Mouse (Mus musculus) CH12.LX (cell line): ENCODE results near the gene Map7. TPM values are rescaled to one million over a fixed set of nuclear protein-coding genes. Genes with fewer than 3 reads are reported as not detected.

Experiments
- DNase-seq: peaks from one replicate; pipeline ENCODE4 v3.0.0-alpha.2; 2013; ENCODE audit errors: extremely low read depth
- H3K27ac ChIP-seq: 2 replicates; pipeline ENCODE4 v1.5.1; 2012; ENCODE audit warnings: low read depth, mild to moderate bottlenecking, control low read depth, moderate library complexity; ENCODE audit not compliant: insufficient read depth
- H3K27me3 ChIP-seq: replicated peaks from 2 replicates; pipeline ENCODE3; 2012; ENCODE audit warnings: inconsistent platforms
- H3K36me3 ChIP-seq, 2 experiments: replicated peaks in 1 of 2; 2 replicates each; pipeline versions ENCODE3 to v1.6.1; 2012; ENCODE audit warnings: inconsistent platforms in 1 of 2, low read length in 1 of 2, mild to moderate bottlenecking in 1 of 2, mixed read lengths in 1 of 2, moderate library complexity in 1 of 2; ENCODE audit not compliant: control insufficient read depth in 1 of 2, insufficient read depth in 1 of 2
- H3K4me1 ChIP-seq, 2 experiments: 2 replicates each; pipeline ENCODE4 v1.6.1; 2012; ENCODE audit warnings: inconsistent platforms in 1 of 2, moderate library complexity in 1 of 2; ENCODE audit not compliant: insufficient read depth in 2 of 2, control insufficient read depth in 1 of 2
- H3K4me2 ChIP-seq: 2 replicates; pipeline ENCODE4 v1.6.1; 2012; ENCODE audit warnings: low read depth, mild to moderate bottlenecking, control low read depth; ENCODE audit not compliant: poor library complexity, insufficient read depth, severe bottlenecking
- H3K4me3 ChIP-seq, 3 experiments: fragments of 150-350 bp in 1 of 3; sonication (generic) in 1 of 3; replicated peaks in 1 of 3; 2 replicates each; pipeline versions ENCODE3 to v1.5.1; 2011 to 2012; ENCODE audit warnings: low read depth in 2 of 3, low read length in 2 of 3, mild to moderate bottlenecking in 2 of 3, moderate library complexity in 2 of 3, control low read depth in 1 of 3, improper control_type of control experiment in 1 of 3, inconsistent platforms in 1 of 3, mixed read lengths in 1 of 3; ENCODE audit not compliant: poor library complexity in 1 of 3
- H3K79me2 ChIP-seq: replicated peaks from 2 replicates; pipeline ENCODE4 v1.6.1; 2012; ENCODE audit warnings: mild to moderate bottlenecking, moderate library complexity; ENCODE audit not compliant: control insufficient read depth, poor library complexity, insufficient read depth, severe bottlenecking; ENCODE audit errors: extremely low read depth
- H3K9ac ChIP-seq: 2 replicates; pipeline ENCODE4 v1.6.1; 2012; ENCODE audit warnings: low read depth, mild to moderate bottlenecking, control low read depth, moderate library complexity; ENCODE audit not compliant: insufficient read depth
- H3K9me3 ChIP-seq: replicated peaks from 2 replicates; pipeline ENCODE3; 2012; ENCODE audit warnings: low read length, inconsistent platforms, mixed read lengths
- BHLHE40 ChIP-seq: IDR thresholded peaks from 2 replicates; pipeline ENCODE4 v1.6.1; 2011; ENCODE audit warnings: mild to moderate bottlenecking, low read depth, low read length, improper control_type of control experiment
- CHD1 ChIP-seq: IDR thresholded peaks from 2 replicates; pipeline ENCODE4 v1.6.1; 2012; ENCODE audit warnings: low read depth, low read length, improper control_type of control experiment, inconsistent platforms
- ELF1 ChIP-seq: IDR thresholded peaks from 2 replicates; pipeline ENCODE4 v1.6.1; 2014; ENCODE audit warnings: low read depth, mild to moderate bottlenecking, inconsistent platforms, low read length, improper control_type of control experiment
- IRF4 ChIP-seq: IDR thresholded peaks from 2 replicates; pipeline ENCODE4 v1.6.1; 2014; ENCODE audit warnings: low read depth, mild to moderate bottlenecking, inconsistent platforms, low read length, improper control_type of control experiment
- JUND ChIP-seq: conservative IDR thresholded peaks from 2 replicates; pipeline ENCODE4 v1.6.1; 2011; ENCODE audit warnings: low read depth, low read length, improper control_type of control experiment
- MAFK ChIP-seq: IDR thresholded peaks from 2 replicates; pipeline ENCODE4 v1.6.1; 2011; ENCODE audit warnings: low read length, improper control_type of control experiment; ENCODE audit not compliant: insufficient replicate concordance
- MAZ ChIP-seq: IDR thresholded peaks from 2 replicates; pipeline ENCODE4 v1.6.1; 2012; ENCODE audit warnings: low read depth, mild to moderate bottlenecking, inconsistent platforms, low read length, improper control_type of control experiment, moderate library complexity
- MEF2A ChIP-seq: IDR thresholded peaks from 2 replicates; pipeline ENCODE4 v1.6.1; 2014; ENCODE audit warnings: low read depth, mild to moderate bottlenecking, inconsistent platforms, low read length, improper control_type of control experiment, borderline replicate concordance
- MXI1 ChIP-seq: IDR thresholded peaks from 2 replicates; pipeline ENCODE4 v1.6.1; 2011; ENCODE audit warnings: mild to moderate bottlenecking, low read depth, low read length, improper control_type of control experiment
- NELFE ChIP-seq: IDR thresholded peaks from 2 replicates; pipeline ENCODE4 v1.6.1; 2011; ENCODE audit warnings: low read depth, low read length, improper control_type of control experiment
- NRF1 ChIP-seq: IDR thresholded peaks from 2 replicates; pipeline ENCODE4 v1.6.1; 2014; ENCODE audit warnings: low read depth, mild to moderate bottlenecking, inconsistent platforms, low read length, improper control_type of control experiment, moderate library complexity
- PAX5 ChIP-seq: IDR thresholded peaks from 2 replicates; pipeline ENCODE4 v1.6.1; 2012; ENCODE audit warnings: low read length, inconsistent platforms, mixed read lengths
- POLR2AphosphoS2 ChIP-seq: IDR thresholded peaks from 2 replicates; pipeline ENCODE4 v1.6.1; 2011; ENCODE audit warnings: low read depth, low read length, improper control_type of control experiment
- RAD21 ChIP-seq: IDR thresholded peaks from 2 replicates; pipeline ENCODE4 v1.6.1; 2011; ENCODE audit warnings: low read depth, mild to moderate bottlenecking, low read length, improper control_type of control experiment, moderate library complexity
- RCOR1 ChIP-seq: conservative IDR thresholded peaks from 2 replicates; pipeline ENCODE4 v1.6.1; 2012; ENCODE audit warnings: low read depth, mild to moderate bottlenecking, inconsistent platforms, low read length, improper control_type of control experiment
- SMC3 ChIP-seq: IDR thresholded peaks from 2 replicates; pipeline ENCODE4 v1.6.1; 2011; ENCODE audit warnings: low read depth, low read length, improper control_type of control experiment
- TBP ChIP-seq: conservative IDR thresholded peaks from 2 replicates; pipeline ENCODE4 v1.6.1; 2011; ENCODE audit warnings: low read depth, low read length, improper control_type of control experiment
- USF1 ChIP-seq: IDR thresholded peaks from 2 replicates; pipeline ENCODE4 v1.6.1; 2014; ENCODE audit warnings: low read depth, mild to moderate bottlenecking, inconsistent platforms, low read length, improper control_type of control experiment
- ZC3H11A ChIP-seq: IDR thresholded peaks from 2 replicates; pipeline ENCODE4 v1.6.1; 2012; ENCODE audit warnings: low read depth, mild to moderate bottlenecking, inconsistent platforms, low read length, improper control_type of control experiment
- ZKSCAN1 ChIP-seq: IDR thresholded peaks from 2 replicates; pipeline ENCODE4 v1.6.1; 2012; ENCODE audit warnings: low read depth, inconsistent platforms, low read length, improper control_type of control experiment, borderline replicate concordance
- ZMIZ1 ChIP-seq: IDR thresholded peaks from 2 replicates; pipeline ENCODE4 v1.6.1; 2012; ENCODE audit warnings: low read depth, mild to moderate bottlenecking, inconsistent platforms, low read length, improper control_type of control experiment
- ZNF384 ChIP-seq: IDR thresholded peaks from 2 replicates; pipeline ENCODE4 v1.6.1; 2012; ENCODE audit warnings: low read depth, low read length, improper control_type of control experiment, inconsistent platforms
- dilution Hi-C: fragments of 300-500 bp; cut with MboI; formaldehyde crosslinking; loops from 2 replicates; pipeline ENCODE4 v1.14.3; 2020; ENCODE audit warnings: low sequenced_read_pairs; ENCODE audit not compliant: extremely low pct_unique_long_range_greater_than_20kb, extremely low pct_ligation_motif_present
- in situ Hi-C: fragments of 300-500 bp; cut with MboI; formaldehyde crosslinking; loops from 3 replicates; pipeline ENCODE4 v1.14.3; 2019; ENCODE audit warnings: low sequenced_read_pairs, low pct_ligation_motif_present, low pct_unique_long_range_greater_than_20kb, mixed read lengths
- polyA plus RNA-seq: library from polyadenylated mRNA; unstranded; fragments of >175 nt; gene quantifications from 2 replicates; pipeline ENCODE4 v1.2.1, GENCODE M21; 2012; ENCODE audit warnings: low read depth; ENCODE audit not compliant: insufficient read length
- total RNA-seq, 2 experiments: library from RNA; depleted of rRNA; stranded (reverse); fragments of 300-350 nt in 1 of 2; fragments of >200 nt in 1 of 2; gene quantifications; 2 replicates each; pipeline ENCODE4 v1.2.3; 2012 to 2014

Gene Map7
- total and polyA plus RNA-seq, 3 experiments = 7.4 to 31.1 (median 21.6) TPM

DNA sequence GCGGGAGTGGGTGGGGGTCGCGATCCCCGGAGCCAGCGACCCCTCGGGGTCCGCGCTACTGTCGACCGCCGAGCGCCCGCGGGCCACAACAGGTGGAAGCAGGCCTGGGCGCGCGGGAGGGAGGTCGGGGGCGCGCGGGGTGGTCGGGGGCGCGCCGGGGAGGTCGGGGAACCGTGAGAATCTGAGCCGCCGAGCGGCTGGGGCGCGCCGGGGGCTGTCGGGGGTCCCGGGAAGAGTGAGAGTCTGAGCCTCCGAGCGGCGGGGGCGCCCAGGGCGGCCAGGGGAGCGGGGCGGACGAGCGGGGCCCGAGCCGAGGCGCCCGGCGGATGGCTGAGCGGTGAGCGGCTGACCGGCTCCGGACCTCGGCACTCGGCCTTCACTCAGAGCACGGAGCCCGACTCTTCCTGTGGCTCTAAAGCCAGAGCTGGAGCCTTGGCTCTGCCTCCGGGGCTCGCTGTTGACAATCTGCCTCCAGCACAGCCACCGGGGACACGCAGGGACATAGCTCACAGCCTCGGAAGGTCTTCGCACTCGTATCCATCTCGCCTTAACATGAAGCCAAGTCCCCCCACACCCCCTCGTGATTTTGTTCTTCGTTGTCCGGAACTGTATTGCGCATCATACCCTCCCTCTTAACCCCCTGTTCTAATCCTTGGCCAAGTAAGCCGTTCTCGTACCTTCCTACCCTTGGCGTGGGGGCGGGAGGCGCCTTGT lies 1.0 kb downstream of the Map7 start:
- no peak for TF ChIP-seq MAFK
- TF ChIP-seq ZKSCAN1 = no peak
- TF ChIP-seq BHLHE40 = no peak
- TF ChIP-seq ZMIZ1 = no peak
- TF ChIP-seq PAX5 = no peak
- TF ChIP-seq RAD21 = no peak
- no peak for TF ChIP-seq TBP
- TF ChIP-seq ZC3H11A = no peak
- dilution Hi-C loops = no loop called here

DNA sequence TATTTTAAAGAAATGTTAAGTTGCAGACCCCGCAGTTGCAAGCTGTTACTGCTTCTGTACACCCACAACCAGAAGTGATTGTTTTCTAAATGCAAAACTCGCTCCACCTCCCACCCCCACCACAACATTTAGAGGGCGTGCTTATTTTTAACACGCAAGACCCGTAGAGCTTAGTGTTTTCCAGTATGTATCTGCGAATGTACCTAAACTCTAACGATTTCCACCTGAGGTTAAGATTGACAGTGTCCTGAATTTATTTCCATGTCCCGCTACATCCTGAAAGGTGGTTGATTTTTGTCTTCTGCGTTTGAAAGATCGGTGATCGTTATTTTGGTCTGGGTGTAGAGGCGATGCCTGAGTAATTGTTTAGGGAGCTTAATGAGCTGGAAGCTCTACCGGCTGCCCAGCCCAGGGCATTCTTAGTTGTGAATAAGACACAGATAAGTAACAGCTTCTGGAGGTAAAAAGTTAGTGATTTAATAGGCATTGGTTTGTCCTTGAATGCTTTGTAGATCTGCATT lies 1.6 kb downstream of the Map7 start:
- H3K4me3 ChIP-seq = no peak overlapping the region
- no peaks in the 10 kb centered on the region for H3K4me1 ChIP-seq
- H3K79me2 ChIP-seq = no peaks in the 10 kb centered on the region
- H3K27ac ChIP-seq = no peak overlapping the region
- H3K9ac ChIP-seq = no peak overlapping the region
- H3K4me2 ChIP-seq = no peak overlapping the region
- no peaks in the 10 kb centered on the region for H3K27me3 ChIP-seq
- no peak for DNase-seq
- in situ Hi-C loops = loop anchor here (25.0 kb wide), 1 partner anchor 413 kb away; no protein-coding TSS in a partner anchor
- dilution Hi-C loops = no loop called here
- TF ChIP-seq ZMIZ1 (no peak), ZNF384 (no peak), MEF2A (no peak), IRF4 (no peak), ZC3H11A (no peak), ELF1 (no peak), NRF1 (no peak), JUND (no peak), POLR2AphosphoS2 (no peak), MAFK (no peak), TBP (no peak), NELFE (no peak), CHD1 (no peak), USF1 (no peak), RCOR1 (no peak), MXI1 (no peak), SMC3 (no peak), MAZ (no peak)
- peaks cover 7% of the 10 kb centered on the region for H3K9me3 ChIP-seq
- H3K36me3 ChIP-seq = peaks cover 0 to 2% of the 10 kb centered on the region in 2 experiments

More for the DNA sequence above, 1.0 kb downstream of the Map7 start:
- Histone ChIP-seq H3K36me3 (peaks cover 2 to 6% of the 10 kb centered on the region in 2 experiments), H3K4me3 (no peak overlapping the region), H3K9ac (no peak overlapping the region), H3K27me3 (no peaks in the 10 kb centered on the region), H3K79me2 (no peaks in the 10 kb centered on the region), H3K4me2 (no peak overlapping the region), H3K4me1 (no peaks in the 10 kb centered on the region), H3K9me3 (peaks cover 7% of the 10 kb centered on the region), H3K27ac (no peak overlapping the region)
- in situ Hi-C loops = loop anchor here (25.0 kb wide), 1 partner anchor 412 kb away; no protein-coding TSS in a partner anchor
- DNase-seq = no peak
